Mouse (Mus musculus): ENCODE results near the gene Lhx4. TPM values are rescaled to one million over a fixed set of nuclear protein-coding genes. Genes with fewer than 3 reads are reported as not detected.

Lhx4 gene
- total RNA-seq, 1 experiment from 2014 or later, result not detected

DNA sequence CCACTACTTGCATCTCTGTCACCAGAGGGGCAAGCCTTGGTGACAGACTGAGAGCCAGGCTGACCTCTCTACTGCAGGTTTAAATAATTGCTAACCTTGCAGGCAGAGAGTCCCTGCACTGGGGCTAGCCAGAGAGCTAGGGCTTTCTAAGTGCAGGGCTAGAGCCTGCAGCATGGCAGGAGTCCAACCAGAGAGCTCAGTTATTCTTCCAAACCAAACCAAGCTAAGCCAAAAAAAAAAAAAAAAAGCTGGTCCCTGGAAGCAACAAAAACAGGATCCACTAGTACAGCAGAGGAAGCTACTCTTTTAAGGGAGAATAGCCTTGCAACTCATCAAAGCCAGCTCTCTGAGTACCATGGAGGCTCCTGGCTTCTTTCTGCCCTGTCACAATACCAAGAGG is 50.6 kb downstream of the Lhx4 start:
- DNase-seq, result no peak

DNA sequence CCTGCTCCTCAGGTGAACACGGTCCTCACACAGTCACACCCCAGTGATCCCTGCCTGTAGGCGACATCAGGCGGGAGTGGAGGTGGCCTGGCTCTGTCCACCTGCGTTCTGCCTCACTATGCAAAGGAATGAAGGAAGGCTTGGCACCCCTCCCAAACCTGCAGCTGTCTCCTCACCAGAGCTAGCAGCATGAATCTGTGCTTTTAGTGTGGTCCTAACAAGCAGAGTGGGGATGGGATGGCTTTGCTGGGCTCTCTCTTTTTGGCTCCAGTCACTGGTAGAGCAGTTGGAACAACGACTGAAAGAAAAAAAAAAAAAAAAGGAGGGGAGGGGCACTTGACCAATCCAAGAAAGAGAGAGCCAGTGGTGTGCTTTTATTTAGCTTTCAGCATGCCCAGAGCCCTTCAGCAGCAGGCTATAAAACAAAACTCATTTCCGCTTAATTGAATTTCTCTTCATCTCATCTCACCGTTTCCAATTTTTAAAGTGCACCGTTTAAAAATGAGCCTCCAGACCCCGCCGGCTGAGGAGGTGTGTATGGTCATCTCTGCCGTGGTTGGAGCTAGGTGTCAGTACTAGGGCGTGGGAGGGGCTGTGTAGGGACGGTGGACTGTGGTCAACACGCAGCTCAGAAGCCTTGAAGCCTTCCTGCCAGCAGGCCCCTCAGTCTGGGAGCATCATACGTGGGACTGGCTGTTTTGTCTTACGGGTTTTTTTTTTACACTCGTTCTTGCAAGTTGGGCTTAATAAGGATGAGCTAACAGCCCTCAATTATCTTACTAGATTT is 52.9 kb downstream of the Lhx4 start:
- DNase-seq, result no peak

DNA sequence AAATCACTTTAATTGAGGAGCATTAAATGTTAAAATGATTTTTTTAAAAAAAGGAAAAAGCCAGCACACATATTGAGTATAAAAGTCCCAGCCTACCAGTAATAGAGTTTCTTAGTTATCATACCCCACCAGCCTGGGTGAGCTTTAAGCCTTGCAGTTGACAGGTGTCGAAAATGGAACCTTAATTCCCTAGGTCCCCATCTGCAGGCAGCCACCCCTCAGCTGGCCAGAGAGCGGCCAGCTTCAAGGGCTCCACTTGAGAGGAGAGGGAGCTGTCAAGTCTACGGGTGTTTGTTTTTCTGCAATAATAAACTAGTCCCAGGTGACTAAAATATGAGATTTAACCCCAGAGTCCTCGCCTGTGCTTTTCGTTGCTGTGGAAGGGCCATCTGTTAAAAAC is 58.0 kb downstream of the Lhx4 start:
- DNase-seq, result no peak

DNA sequence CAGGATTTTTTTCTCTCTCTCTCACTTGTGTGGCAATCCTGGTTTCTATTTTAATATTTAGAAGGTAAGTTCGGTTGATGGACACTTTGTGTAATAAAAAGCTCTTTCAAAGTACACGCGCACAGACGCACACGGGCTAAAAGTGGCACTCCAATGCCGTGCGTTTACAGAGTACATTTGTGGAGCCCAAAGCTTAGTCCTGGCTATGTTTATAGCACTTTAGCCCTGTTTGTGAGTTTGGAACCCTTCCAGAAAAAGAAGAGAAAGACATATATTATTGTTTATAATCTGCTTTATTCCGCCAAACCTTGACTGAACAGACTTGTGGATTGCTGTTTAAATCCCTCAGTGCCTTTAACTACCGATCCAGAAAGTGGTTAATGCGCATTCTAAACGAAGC is 58.5 kb downstream of the Lhx4 start:
- DNase-seq, result no peak

DNA sequence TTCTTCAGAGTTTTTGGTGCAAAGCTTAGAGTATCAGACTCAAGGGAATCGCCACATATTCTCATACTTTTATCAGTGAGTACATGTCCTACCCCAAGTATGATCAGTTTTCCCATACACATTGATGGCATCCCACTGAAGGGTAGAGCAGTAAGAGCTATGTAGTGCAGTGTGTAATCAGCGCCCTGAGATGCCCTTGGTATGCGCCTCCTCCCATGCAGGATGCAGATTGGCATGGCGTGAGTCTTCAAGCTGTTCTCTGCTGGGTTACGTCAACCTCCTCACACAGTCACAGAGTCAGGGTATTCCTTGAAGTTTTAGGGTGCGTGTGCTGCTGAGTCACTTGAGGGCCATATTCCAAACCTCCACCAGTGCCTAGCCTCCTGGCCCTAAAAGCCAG is 59.3 kb downstream of the Lhx4 start:
- no peak for DNase-seq

DNA sequence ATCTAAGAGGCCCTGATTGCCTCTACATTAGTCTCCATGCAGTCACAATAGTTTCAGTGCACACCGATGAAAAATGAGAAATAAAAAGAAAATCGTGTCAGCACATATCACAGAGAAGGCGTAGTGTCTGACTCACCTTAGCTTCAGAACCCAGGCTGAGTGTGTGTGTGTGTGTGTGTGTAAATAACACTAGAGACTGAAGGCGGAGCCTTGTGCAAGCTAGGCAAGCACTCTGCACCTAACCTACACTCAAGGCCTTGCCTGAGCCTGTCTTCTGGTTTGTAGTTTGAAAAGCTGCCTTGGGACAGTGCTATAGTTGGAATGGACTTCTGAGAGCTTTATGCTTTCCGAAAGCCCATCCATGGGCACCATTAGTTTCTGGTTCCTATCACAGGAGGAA is 61.9 kb downstream of the Lhx4 start:
- no peak for DNase-seq

DNA sequence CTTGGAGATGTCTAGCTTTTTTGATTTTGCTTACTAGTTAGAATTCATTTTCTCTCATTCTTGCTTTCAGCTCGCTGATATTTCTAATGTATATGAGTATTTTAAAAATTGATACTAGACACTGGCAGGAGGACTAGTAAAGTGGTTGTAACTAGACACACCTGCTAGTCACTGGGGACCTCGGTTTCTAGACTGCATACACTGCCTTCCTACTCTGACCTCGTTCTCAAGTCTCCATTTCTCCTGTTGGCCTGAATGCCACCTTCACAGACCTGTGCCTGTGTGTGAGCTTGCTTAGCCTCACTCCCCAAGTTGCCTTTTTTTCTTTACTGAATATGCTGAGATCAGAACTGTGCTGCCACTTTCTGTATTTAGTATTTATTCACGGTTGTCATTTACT is 62.3 kb downstream of the Lhx4 start:
- no peak for DNase-seq

DNA sequence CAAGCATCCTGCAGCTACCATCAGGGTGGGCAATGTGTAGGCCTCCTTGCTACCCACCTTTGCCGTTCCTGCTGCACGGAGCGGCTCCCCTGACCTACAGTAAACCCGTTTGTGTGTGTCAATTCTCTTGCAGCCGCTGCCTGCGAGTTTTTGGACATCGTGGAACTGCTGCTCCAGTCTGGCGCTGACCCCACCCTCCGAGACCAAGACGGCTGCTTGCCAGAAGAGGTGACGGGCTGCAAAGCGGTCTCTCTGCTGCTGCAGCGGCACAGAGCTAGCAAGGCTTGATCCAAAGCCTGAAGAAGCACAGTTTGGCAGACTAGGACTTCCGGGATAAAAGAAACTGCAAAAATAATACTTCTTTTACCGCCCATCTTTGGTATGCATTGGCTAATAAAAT is 64.7 kb downstream of the Lhx4 start:
- peak; percentile 15 for DNase-seq

DNA sequence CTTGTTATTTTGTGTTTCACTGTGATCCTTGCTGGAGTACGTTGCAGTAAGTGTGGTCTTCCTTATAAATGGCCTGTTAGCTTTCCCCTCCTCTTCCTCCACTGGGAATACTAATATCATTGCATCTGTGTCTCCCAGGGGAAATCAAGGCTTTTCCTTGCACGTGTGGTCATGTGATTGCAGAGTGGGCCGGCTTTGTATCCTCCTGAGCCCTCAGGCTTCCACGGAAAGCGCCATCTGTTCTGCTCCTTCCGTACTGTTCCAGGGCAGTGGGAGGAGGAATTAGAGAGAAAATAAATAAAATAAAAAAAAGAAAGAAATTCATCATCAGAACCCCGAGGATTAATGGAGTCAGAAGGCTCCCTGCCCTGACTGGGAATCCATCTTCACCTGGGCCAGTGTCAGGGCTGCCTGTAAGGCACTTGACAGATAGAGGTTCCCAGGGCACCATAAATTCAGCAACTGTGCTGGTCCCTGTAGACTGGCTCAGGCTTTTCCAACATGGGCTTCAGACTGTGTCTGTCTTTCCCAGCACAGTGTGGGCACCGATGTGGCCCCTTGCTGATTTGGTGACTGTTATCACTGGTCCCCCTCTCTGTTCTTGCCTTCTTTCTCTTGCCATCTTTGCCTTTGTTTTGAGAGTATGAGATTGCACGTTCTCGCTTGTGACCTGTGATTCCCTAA is 70.2 kb downstream of the Lhx4 start:
- DNase-seq, result no peak

DNA sequence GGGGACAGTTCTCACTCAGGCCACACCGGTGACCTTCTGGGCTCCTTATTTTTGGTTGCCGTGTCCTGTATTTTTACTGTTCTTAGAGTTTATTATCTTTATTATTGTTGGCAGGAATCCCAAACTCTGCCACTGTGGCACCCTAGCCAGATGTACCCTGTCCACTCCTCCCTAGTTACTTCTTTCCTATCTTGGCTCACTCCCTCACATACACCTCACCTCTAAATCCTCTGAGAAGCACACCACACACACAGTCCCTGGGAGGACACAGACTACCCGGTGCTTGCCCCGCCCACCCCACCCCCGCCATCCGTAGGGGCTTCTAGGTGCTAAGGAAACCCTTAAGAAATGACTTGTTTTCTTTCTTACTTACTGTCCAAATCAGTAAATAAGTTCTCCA is 75.9 kb downstream of the Lhx4 start:
- no peak for DNase-seq

DNA sequence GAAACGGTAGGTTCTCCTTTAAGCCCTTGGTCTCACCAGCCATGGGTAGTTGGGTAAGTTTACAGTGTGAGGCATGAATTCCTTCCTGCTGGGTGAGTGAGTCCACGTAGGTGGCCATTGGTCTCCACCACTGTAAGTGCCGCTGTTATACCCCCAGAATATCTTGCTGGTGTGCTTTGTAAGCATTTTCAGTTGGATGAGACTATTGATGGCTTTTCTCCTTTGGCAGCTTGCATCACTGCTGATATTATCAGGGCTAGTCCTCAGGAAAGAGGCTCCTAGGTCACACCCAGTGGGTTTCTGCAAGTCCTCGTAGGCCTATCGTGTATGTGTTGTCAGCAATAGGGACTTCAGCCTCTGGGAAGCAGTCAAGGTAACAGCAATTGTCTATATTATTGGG is 87.5 kb downstream of the Lhx4 start:
- no peak for DNase-seq

DNA sequence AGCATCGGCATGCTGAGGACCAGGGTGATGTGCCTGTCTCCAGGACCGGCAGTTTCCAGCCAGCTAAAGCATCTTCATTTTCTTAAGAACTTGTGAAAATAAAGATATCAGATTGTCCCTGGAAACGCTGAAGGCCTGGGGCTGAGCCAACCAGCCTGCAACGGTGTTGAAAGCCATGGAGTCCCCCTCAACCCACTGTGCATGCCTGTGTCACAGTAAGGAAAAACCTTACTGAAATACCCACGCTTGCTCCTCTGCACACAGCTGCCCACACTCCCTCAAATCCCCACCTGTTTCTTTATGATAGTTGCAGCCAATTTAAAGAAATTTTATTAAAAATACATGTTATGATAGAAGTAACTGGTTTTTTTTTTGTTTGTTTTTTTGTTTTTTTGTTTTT is 95.2 kb downstream of the Lhx4 start:
- DNase-seq, result no peak

DNA sequence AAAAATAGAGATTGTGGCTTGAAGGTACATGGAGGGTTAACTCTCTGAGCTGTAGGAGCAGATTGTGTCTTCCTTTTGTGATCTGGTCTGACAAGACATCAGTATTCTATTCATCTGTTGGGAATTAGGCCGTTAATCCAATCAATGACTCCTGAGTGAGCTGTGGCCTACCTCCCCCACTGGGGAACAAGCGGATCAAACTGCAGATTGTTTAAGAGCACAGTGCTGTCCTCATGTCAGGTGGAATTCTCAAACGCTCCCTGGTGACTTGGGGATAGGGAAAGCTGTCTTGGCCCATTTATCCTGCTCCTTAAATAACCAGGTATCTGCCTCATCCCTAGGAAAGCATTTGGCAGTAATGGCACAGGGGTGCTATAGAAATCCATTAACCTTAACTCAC is 96.5 kb downstream of the Lhx4 start:
- no peak for DNase-seq

DNA sequence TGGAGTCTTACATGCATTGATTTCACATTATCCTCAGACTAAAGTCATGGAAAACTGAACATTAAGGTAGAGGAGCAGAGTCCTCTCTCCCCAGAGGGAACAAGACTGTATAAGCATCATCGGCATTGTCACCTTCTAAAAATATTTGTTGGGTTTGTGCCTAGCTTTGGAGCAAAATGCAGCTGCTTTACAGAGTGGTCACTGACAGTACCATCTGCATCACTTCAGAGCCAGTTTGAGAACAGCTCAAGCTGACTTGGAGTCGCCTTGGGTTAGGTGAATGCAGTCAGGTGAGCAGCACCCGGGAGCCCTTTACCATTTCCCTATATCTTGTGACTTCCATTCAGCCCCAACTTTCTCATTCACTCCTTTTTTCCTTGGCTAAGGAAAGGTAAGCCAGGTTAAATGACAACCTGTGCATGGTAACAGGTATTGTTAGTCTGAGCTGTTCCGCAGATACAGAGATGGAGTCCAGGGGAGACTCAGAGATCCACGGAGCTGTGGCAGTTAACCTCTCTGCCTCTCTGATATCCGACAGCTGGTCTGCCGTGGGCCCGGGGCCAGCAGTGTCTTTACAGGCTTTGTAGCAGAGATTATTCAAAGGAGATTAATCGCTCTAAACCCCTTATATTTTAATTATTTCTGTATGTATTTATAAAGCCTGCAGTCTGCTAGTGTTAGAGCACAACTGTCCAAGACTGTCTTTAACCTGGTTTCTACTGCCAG is 101.2 kb downstream of the Lhx4 start:
- DNase-seq, result no peak

Other genes with a start within 250 kb of the Lhx4 start
- gene Acbd6, start 193.6 kb downstream of the Lhx4 start, total RNA-seq (2021), result 73.9 and 82.1 TPM in 2 replicates
- 64.3 and 73.7 TPM in 2 replicates for gene Qsox1, start 61.2 kb upstream of the Lhx4 start, total RNA-seq (2021)
- 33.6 and 39.6 TPM in 2 replicates for gene Cep350, start 221.6 kb upstream of the Lhx4 start, total RNA-seq (2021)

Data from adrenal gland, postnatal 14 days (tissue).